Mouse (Mus musculus): ENCODE data around the gene Jund. TPM values are rescaled to one million over a fixed set of nuclear protein-coding genes. Genes with fewer than 3 reads are reported as not detected.

Jund gene
- 49.7 TPM in 2 replicates for polyA plus RNA-seq (2015; fragmentation: Nextera tagmentation; extraction: Ambion mirVana)

GRCm38 (mm10) chr8:70698310-70699109 is at the start of gene Jund:
TSS of gene Jund (plus strand) at chr8:70698949.
- H3K27ac ChIP-seq: peak within 1 kb of the TSS; percentile 99
- peaks cover 49% of the 10 kb centered on the region for H3K4me1 ChIP-seq
- peak within 1 kb of the TSS; percentile 70 for H3K4me2 ChIP-seq
- H3K36me3 ChIP-seq: no peaks in the 10 kb centered on the region
- H3K4me3 ChIP-seq: peak within 1 kb of the TSS; percentile 86
- peak within 1 kb of the TSS; percentile 98 for H3K9ac ChIP-seq
- H3K9me3 ChIP-seq: no peaks in the 10 kb centered on the region
- under 1% methylated on average over 66 of the region's 69 CpGs for WGBS
- no peaks in the 10 kb centered on the region for H3K27me3 ChIP-seq
- peak; percentile 89 for ATAC-seq (ENCODE audit: borderline replicate concordance, extremely low read depth, low FRiP score, low TSS enrichment)

GRCm38 (mm10) chr8:70649324-70649723 is 49.4 kb upstream of the Jund start:
- WGBS: 11% methylated on average over 4 of the region's 4 CpGs
- peak overlapping the region; percentile 78 for H3K27ac ChIP-seq
- no peaks in the 10 kb centered on the region for H3K27me3 ChIP-seq
- peaks cover 48% of the 10 kb centered on the region for H3K4me1 ChIP-seq
- H3K9ac ChIP-seq: no peak overlapping the region
- ATAC-seq (ENCODE audit: borderline replicate concordance, extremely low read depth, low FRiP score, low TSS enrichment): peak; percentile 68
- no peaks in the 10 kb centered on the region for H3K9me3 ChIP-seq
- peaks cover 18% of the 10 kb centered on the region for H3K36me3 ChIP-seq
- H3K4me2 ChIP-seq: no peak overlapping the region
- no peak overlapping the region for H3K4me3 ChIP-seq

GRCm38 (mm10) chr8:70650351-70650750 is 48.4 kb upstream of the Jund start:
- no peak for ATAC-seq (ENCODE audit: borderline replicate concordance, extremely low read depth, low FRiP score, low TSS enrichment)
- H3K27ac ChIP-seq: no peak overlapping the region
- H3K36me3 ChIP-seq: peaks cover 28% of the 10 kb centered on the region

DNA sequence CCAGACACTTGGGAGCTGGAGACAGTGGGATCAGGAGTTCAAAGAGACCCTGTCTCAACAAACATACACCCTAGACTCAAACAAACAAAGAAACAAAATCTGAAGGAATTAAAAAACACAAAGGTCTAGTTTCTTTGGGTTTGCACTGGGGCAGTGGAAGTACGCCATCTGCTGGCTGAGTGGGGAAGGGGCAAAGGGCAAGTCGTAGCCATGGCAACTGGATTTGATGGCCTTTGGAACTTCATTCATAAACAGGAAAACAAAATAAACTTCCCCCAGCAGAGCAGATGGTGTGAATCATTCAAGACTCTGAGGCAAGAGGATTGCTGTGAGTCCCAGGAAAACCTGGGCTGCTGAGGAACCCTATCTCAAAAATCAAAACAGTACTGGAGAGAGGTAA is 45.5 kb upstream of the Jund start:
- Histone ChIP-seq H3K36me3 (peaks cover 38% of the 10 kb centered on the region), H3K27me3 (no peaks in the 10 kb centered on the region)
- WGBS: 47% methylated on average over 2 of the region's 2 CpGs

More at GRCm38 (mm10) chr8:70650351-70650750, 48.4 kb upstream of the Jund start:
- Histone ChIP-seq H3K4me2 (no peak overlapping the region), H3K27me3 (no peaks in the 10 kb centered on the region), H3K4me1 (peaks cover 46% of the 10 kb centered on the region), H3K9ac (no peak overlapping the region), H3K4me3 (no peak overlapping the region), H3K9me3 (no peaks in the 10 kb centered on the region)
- 93% methylated on average over 17 of the region's 17 CpGs for WGBS

DNA sequence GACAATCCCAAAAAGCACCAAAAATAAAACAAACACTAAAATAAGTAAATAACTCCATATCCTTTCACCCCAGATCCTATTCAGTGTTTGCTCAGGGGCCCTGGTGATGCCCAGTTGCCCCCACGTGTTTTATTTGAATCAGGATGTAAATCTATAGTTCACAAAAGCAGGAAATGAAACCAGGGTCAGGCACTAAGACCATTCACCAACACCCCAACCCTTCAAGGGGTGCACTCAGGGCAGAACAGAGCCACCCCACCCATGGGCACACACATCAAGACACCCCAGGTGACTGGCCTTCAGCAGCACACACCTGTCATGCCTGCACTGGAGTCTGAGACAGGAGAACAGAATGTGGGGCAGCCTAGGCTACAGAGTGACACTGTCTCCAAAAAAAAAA is 44.6 kb upstream of the Jund start:
- H3K4me3 ChIP-seq: no peak overlapping the region
- 52% methylated on average over 1 of the region's 1 CpGs for WGBS
- no peak for ATAC-seq (ENCODE audit: borderline replicate concordance, extremely low read depth, low FRiP score, low TSS enrichment)

More for the DNA sequence above, 45.5 kb upstream of the Jund start:
- Histone ChIP-seq H3K4me1 (peaks cover 26% of the 10 kb centered on the region), H3K9ac (no peak overlapping the region), H3K4me3 (no peak overlapping the region), H3K27ac (no peak overlapping the region), H3K9me3 (no peaks in the 10 kb centered on the region), H3K4me2 (no peak overlapping the region)
- ATAC-seq (ENCODE audit: borderline replicate concordance, extremely low read depth, low FRiP score, low TSS enrichment): no peak

GRCm38 (mm10) chr8:70655469-70655868 is 43.3 kb upstream of the Jund start:
- H3K27ac ChIP-seq: no peak overlapping the region
- H3K4me2 ChIP-seq: no peak overlapping the region
- ATAC-seq (ENCODE audit: borderline replicate concordance, extremely low read depth, low FRiP score, low TSS enrichment): no peak
- peaks cover 22% of the 10 kb centered on the region for H3K4me1 ChIP-seq
- no peak overlapping the region for H3K9ac ChIP-seq
- 56% methylated on average over 2 of the region's 2 CpGs for WGBS
- H3K36me3 ChIP-seq: peaks cover 37% of the 10 kb centered on the region
- no peak overlapping the region for H3K4me3 ChIP-seq
- no peaks in the 10 kb centered on the region for H3K27me3 ChIP-seq
- H3K9me3 ChIP-seq: no peaks in the 10 kb centered on the region

More for the DNA sequence above, 44.6 kb upstream of the Jund start:
- Histone ChIP-seq H3K36me3 (peaks cover 38% of the 10 kb centered on the region), H3K4me2 (no peak overlapping the region), H3K9me3 (no peaks in the 10 kb centered on the region), H3K9ac (no peak overlapping the region), H3K27me3 (no peaks in the 10 kb centered on the region), H3K27ac (no peak overlapping the region), H3K4me1 (peaks cover 27% of the 10 kb centered on the region)

DNA sequence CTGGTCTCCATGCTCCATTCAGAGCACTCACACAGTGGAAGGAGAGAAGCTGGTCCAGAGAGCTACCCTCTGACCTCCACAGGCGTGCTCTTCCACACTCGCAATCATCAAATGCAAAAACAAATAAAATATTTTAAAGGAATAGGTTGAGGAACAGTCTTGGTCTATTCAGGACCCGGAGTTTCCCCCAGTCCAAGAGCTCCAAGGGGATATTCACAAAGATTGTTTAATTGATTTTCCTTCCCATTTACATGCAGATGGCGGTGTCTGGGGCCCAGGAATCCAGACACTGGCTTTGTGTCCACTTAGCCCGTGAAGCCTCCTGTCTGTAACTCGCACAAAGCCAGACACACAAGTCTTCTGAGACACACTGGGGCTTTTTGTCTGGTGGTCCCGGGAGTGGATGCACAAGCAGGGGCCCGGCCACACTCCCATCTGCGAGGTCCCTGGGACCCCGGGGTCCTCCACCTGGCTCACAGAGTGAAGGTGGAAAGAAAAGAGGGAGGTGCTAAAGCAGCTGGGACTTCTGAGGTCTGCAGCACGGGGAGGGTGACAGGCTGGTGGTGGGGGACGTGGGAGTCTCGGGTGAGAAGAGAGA is 42.5 kb upstream of the Jund start:
- Histone ChIP-seq H3K36me3 (peaks cover 29% of the 10 kb centered on the region), H3K9me3 (no peaks in the 10 kb centered on the region), H3K27ac (no peak overlapping the region), H3K27me3 (no peaks in the 10 kb centered on the region), H3K4me3 (no peak overlapping the region), H3K9ac (no peak overlapping the region), H3K4me2 (no peak overlapping the region), H3K4me1 (peaks cover 24% of the 10 kb centered on the region)
- 74% methylated on average over 13 of the region's 13 CpGs for WGBS
- ATAC-seq (ENCODE audit: borderline replicate concordance, extremely low read depth, low FRiP score, low TSS enrichment): no peak

DNA sequence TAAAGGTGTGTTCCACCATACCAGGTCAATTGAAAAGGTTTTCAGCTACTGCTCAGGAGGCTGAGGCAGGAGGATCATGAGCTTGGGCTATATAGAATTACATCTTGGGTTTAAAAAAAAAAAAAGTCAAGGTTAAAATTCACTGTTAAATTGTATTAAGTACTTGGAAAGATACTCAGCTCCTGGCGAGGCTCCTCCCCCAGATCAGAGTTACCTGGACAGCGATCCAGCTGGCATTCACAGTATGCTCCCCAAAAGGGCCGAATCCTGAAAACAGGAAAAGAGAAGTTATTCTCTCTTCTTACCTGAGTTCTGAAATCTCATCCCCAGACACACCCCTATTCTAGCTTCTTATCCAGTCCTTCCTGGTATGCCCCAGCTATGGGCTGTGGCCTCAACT is 41.5 kb upstream of the Jund start:
- 93% methylated on average over 3 of the region's 3 CpGs for whole genome bisulfite sequencing
- Histone ChIP-seq H3K36me3 (peaks cover 21% of the 10 kb centered on the region), H3K9me3 (no peaks in the 10 kb centered on the region), H3K27me3 (no peaks in the 10 kb centered on the region), H3K4me1 (peaks cover 24% of the 10 kb centered on the region), H3K4me3 (no peak overlapping the region), H3K27ac (no peak overlapping the region), H3K9ac (no peak overlapping the region; the same call in 1 of the 2 replicates), H3K4me2 (no peak overlapping the region)
- ATAC-seq (ENCODE audit: borderline replicate concordance, extremely low read depth, low FRiP score, low TSS enrichment): no peak

GRCm38 (mm10) chr8:70657739-70658138 is 41.0 kb upstream of the Jund start:
- H3K36me3 ChIP-seq: peaks cover 21% of the 10 kb centered on the region
- peak overlapping the region; percentile 86 for H3K4me2 ChIP-seq
- WGBS: 85% methylated on average over 2 of the region's 2 CpGs
- H3K27ac ChIP-seq: no peak overlapping the region
- H3K4me1 ChIP-seq: peaks cover 24% of the 10 kb centered on the region
- no peaks in the 10 kb centered on the region for H3K9me3 ChIP-seq
- no peak for ATAC-seq (ENCODE audit: borderline replicate concordance, extremely low read depth, low FRiP score, low TSS enrichment)
- H3K4me3 ChIP-seq: no peak overlapping the region
- H3K9ac ChIP-seq: no peak overlapping the region; the same call in 1 of the 2 replicates
- no peaks in the 10 kb centered on the region for H3K27me3 ChIP-seq

- peak overlapping the region; percentile 90 for H3K9ac ChIP-seq
- peaks cover 21% of the 10 kb centered on the region for H3K36me3 ChIP-seq
- peak overlapping the region; percentile 86 for H3K4me2 ChIP-seq
- H3K9me3 ChIP-seq: no peaks in the 10 kb centered on the region
- peak; percentile 33 for ATAC-seq (ENCODE audit: borderline replicate concordance, extremely low read depth, low FRiP score, low TSS enrichment)
- WGBS: under 1% methylated on average over 31 of the region's 31 CpGs
- peaks cover 27% of the 10 kb centered on the region for H3K4me1 ChIP-seq
- peak overlapping the region; percentile 87 for H3K4me3 ChIP-seq
- peak overlapping the region; percentile 84 for H3K27ac ChIP-seq
- no peaks in the 10 kb centered on the region for H3K27me3 ChIP-seq
These were observed 39.7 kb upstream of the Jund start for GRCm38 (mm10) chr8:70658897-70659603.

GRCm38 (mm10) chr8:70659604-70660272 is 39.0 kb upstream of the Jund start:
- peak overlapping the region; percentile 84 for H3K27ac ChIP-seq
- H3K9ac ChIP-seq: peak overlapping the region; percentile 90
- ATAC-seq (ENCODE audit: borderline replicate concordance, extremely low read depth, low FRiP score, low TSS enrichment): peak; percentile 97
- H3K4me3 ChIP-seq: peak overlapping the region; percentile 87
- no peaks in the 10 kb centered on the region for H3K9me3 ChIP-seq
- peaks cover 16% of the 10 kb centered on the region for H3K36me3 ChIP-seq
- H3K27me3 ChIP-seq: no peaks in the 10 kb centered on the region
- H3K4me1 ChIP-seq: peaks cover 27% of the 10 kb centered on the region
- WGBS: 1% methylated on average over 41 of the region's 44 CpGs
- peak overlapping the region; percentile 86 for H3K4me2 ChIP-seq
